In genomic region chr15:98897928-98898800, GRCm38 (mm10) we compare ENCODE assay signal across 8 mouse cellular contexts. TPM values are rescaled to one million over a fixed set of nuclear protein-coding genes. Genes with fewer than 3 reads are reported as not detected.
A peak's percentile ranks its signal among the peaks of the same experiment; 100 is the strongest.
DNase-seq lines count a peak whose midpoint lies in the region; ATAC-seq and TF ChIP-seq lines count a peak whose summit lies in the region.

TSS of gene Dhh (minus strand) at chr15:98898540.

- peak; percentile 38; the same call in 1 of the 2 replicates for ATAC-seq in forebrain, embryonic 11.5 days (replicated peaks; ENCODE audit: low FRiP score)
- peak; percentile 40; the same call in 1 of the 2 replicates for ATAC-seq in kidney, embryonic 16.5 days (ENCODE audit: low FRiP score, low TSS enrichment)

- no peaks in the 10 kb centered on the region for H3K9me3 ChIP-seq in forebrain, embryonic 11.5 days (ENCODE audit: control insufficient read depth, low read length)
- H3K9me3 ChIP-seq in kidney, embryonic 16.5 days (ENCODE audit: low read length), result no peaks in the 10 kb centered on the region
- H3K9me3 ChIP-seq in midbrain, embryonic 10.5 days (replicated peaks), result no peaks in the 10 kb centered on the region

- no peaks in the 10 kb centered on the region for H3K79me2 ChIP-seq in heart, adult 2 months (replicated peaks; ENCODE audit: control insufficient read depth, insufficient read depth, low read length)

- 0 out of 2 replicates have a peak within 1 kb of the TSS, but pooled peaks have one; percentile 21 for H3K9ac ChIP-seq in heart, adult 2 months (ENCODE audit: low read depth, low read length)
- H3K9ac ChIP-seq in forebrain, embryonic 11.5 days (ENCODE audit: low read length), result peak within 1 kb of the TSS; percentile 17
- peak within 1 kb of the TSS; percentile 32 for H3K9ac ChIP-seq in kidney, embryonic 16.5 days (replicated peaks; ENCODE audit: low read length)

- intact Hi-C loops in heart, adult 2 months (cut with DNase I), result no loop called here

- no peak for DNase-seq in heart, adult 2 months
- no peak for DNase-seq in heart, adult 9 months (ENCODE audit: low spot score in 2 of 2)
- DNase-seq in forebrain, embryonic 11.5 days (ENCODE audit: low spot score), result peak; percentile 76
- DNase-seq in midbrain, embryonic 10.5 days (ENCODE audit: low spot score), result peak; percentile 52
- DNase-seq in spleen, postnatal 14 days (ENCODE audit: low spot score in 2 of 2), result no peak
- DNase-seq in cerebellum, adult 11 months, result no peak
- no peak for DNase-seq in thymus, postnatal 25 days

- H3K4me1 ChIP-seq in heart, adult 2 months (ENCODE audit: control insufficient read depth, insufficient read depth, low read length), result peaks cover 8% of the 10 kb centered on the region
- peaks cover 37% of the 10 kb centered on the region for H3K4me1 ChIP-seq in forebrain, embryonic 11.5 days (replicated peaks; ENCODE audit: control insufficient read depth, insufficient read depth, low read length)
- peaks cover 45% of the 10 kb centered on the region for H3K4me1 ChIP-seq in kidney, embryonic 16.5 days (ENCODE audit: insufficient read depth, low read length)
- peaks cover 54% of the 10 kb centered on the region for H3K4me1 ChIP-seq in midbrain, embryonic 10.5 days

- peak within 1 kb of the TSS; percentile 37 for H3K4me2 ChIP-seq in forebrain, embryonic 11.5 days (ENCODE audit: low read depth, low read length, severe bottlenecking)
- peak within 1 kb of the TSS; percentile 50 for H3K4me2 ChIP-seq in kidney, embryonic 16.5 days (replicated peaks; ENCODE audit: low read depth, low read length)

- WGBS in heart, adult 2 months, result 3% methylated on average over 41 of the region's 41 CpGs
- under 1% methylated on average over 41 of the region's 41 CpGs for WGBS in forebrain, embryonic 11.5 days
- WGBS in kidney, embryonic 16.5 days, result under 1% methylated on average over 41 of the region's 41 CpGs
- WGBS in midbrain, embryonic 10.5 days, result 1% methylated on average over 41 of the region's 41 CpGs

- peak within 1 kb of the TSS; percentile 35 for H3K4me3 ChIP-seq in heart, adult 2 months
- peak within 1 kb of the TSS; percentile 16 for H3K4me3 ChIP-seq in forebrain, embryonic 11.5 days (ENCODE audit: low read depth, low read length)
- H3K4me3 ChIP-seq in kidney, embryonic 16.5 days (ENCODE audit: low read length), result peak within 1 kb of the TSS; percentile 41
- H3K4me3 ChIP-seq in midbrain, embryonic 10.5 days, result peak within 1 kb of the TSS; percentile 42

- H3K27ac ChIP-seq in heart, adult 2 months, result peak within 1 kb of the TSS; percentile 23; the same call in 1 of the 2 replicates
- H3K27ac ChIP-seq in forebrain, embryonic 11.5 days (ENCODE audit: low read depth, low read length), result no peak within 1 kb of the TSS
- H3K27ac ChIP-seq in kidney, embryonic 16.5 days (ENCODE audit: low read length), result no peak within 1 kb of the TSS
- 0 out of 2 replicates have a peak within 1 kb of the TSS, but pooled peaks have one; percentile 6 for H3K27ac ChIP-seq in midbrain, embryonic 10.5 days (replicated peaks)

- H3K27me3 ChIP-seq in heart, adult 2 months (ENCODE audit: control insufficient read depth, insufficient read depth, low read length), result peaks cover 5% of the 10 kb centered on the region
- peaks cover 64% of the 10 kb centered on the region for H3K27me3 ChIP-seq in forebrain, embryonic 11.5 days (ENCODE audit: control insufficient read depth, insufficient read depth, low read length)
- peaks cover 68% of the 10 kb centered on the region for H3K27me3 ChIP-seq in kidney, embryonic 16.5 days (ENCODE audit: insufficient read depth, low read length)
- peaks cover 79% of the 10 kb centered on the region for H3K27me3 ChIP-seq in midbrain, embryonic 10.5 days (ENCODE audit: low read depth, poor library complexity, severe bottlenecking)

- TF ChIP-seq POLR2A in heart, adult 2 months (IDR thresholded peaks at IDR 0.05; ENCODE audit: insufficient read depth, low read depth, low read length), result no peak

- no peak for TF ChIP-seq EP300 in heart, adult 2 months (IDR thresholded peaks at IDR 0.05; ENCODE audit: insufficient read depth, low read depth, low read length)

- TF ChIP-seq CTCF in heart, adult 2 months (IDR thresholded peaks at IDR 0.05), result no peak

- H3K36me3 ChIP-seq in heart, adult 2 months (ENCODE audit: control insufficient read depth, insufficient read depth, low read length), result no peaks in the 10 kb centered on the region
- no peaks in the 10 kb centered on the region; the same call in 1 of the 2 replicates for H3K36me3 ChIP-seq in forebrain, embryonic 11.5 days (ENCODE audit: control insufficient read depth, insufficient read depth, low read length)
- H3K36me3 ChIP-seq in kidney, embryonic 16.5 days (ENCODE audit: insufficient read depth, low read length), result no peaks in the 10 kb centered on the region
- peaks cover 3% of the 10 kb centered on the region for H3K36me3 ChIP-seq in midbrain, embryonic 10.5 days

RNA-seq across cellular contexts. Expression of gene Dhh, which starts in this region (rescaled TPM):
- total RNA-seq in heart, adult 2 months (2021), result 1 to 10 TPM in 1 of 2 experiments, under 1 TPM in 1; 0.73 to 1.5 TPM
- 0.94 and 1.8 TPM in 2 replicates for polyA plus RNA-seq in heart, adult 2 months (2012; rRNA removed)
- 0.28 and 0.29 TPM in 2 replicates for polyA plus RNA-seq in forebrain, embryonic 11.5 days (2014; fragmentation: Nextera tagmentation; extraction: Ambion mirVana)
- polyA plus RNA-seq in kidney, embryonic 16.5 days (2015; fragmentation: Nextera tagmentation; extraction: Ambion mirVana), result 1.4 and 1.8 TPM in 2 replicates
- 0.27 and 0.58 TPM in 2 replicates for polyA plus RNA-seq in midbrain, embryonic 10.5 days (2016; fragmentation: Nextera tagmentation; extraction: Ambion mirVana)

Comparison
In these comparisons a context has a peak if more than half of its experiments do, and no peak if none do; other contexts are left out.
1. Peak in DNase-seq, ATAC-seq, H3K4me3 ChIP-seq, H3K9ac ChIP-seq and H3K4me2 ChIP-seq in forebrain, embryonic 11.5 days; RNA of the gene not detected or under 1 TPM.
2. Peak in DNase-seq, H3K4me3 ChIP-seq and H3K27ac ChIP-seq in midbrain, embryonic 10.5 days; RNA of the gene not detected or under 1 TPM.